Mouse (Mus musculus) ES-E14 (cell line): Measurements from ENCODE around the gene Olfr782. TPM values are rescaled to one million over a fixed set of nuclear protein-coding genes. Genes with fewer than 3 reads are reported as not detected.
"Not testable (repeated sequence)": the region's sequence is repeated elsewhere in the genome, so short reads cannot be mapped to it uniquely, and the experiment has no call there.

ENCODE experiments used
- DNase-seq: peaks from one replicate; pipeline ENCODE4 v3.0.0-alpha.2; 2013; ENCODE audit warnings: low read depth, low spot score
- H3K27ac ChIP-seq: 2 replicates; pipeline ENCODE4 v1.5.1; 2012; ENCODE audit warnings: low read depth, mild to moderate bottlenecking, low read length, moderate library complexity, mixed read lengths; ENCODE audit not compliant: poor library complexity, insufficient read depth, severe bottlenecking
- H3K36me3 ChIP-seq: 2 replicates; pipeline ENCODE4 v1.6.1; 2012; ENCODE audit warnings: mild to moderate bottlenecking, low read length, moderate library complexity, mixed read lengths; ENCODE audit not compliant: control insufficient read depth, poor library complexity, insufficient read depth, severe bottlenecking
- H3K4me1 ChIP-seq, 2 experiments: fragments of 150-350 bp in 1 of 2; sonication (generic) in 1 of 2; 2 replicates each; pipeline ENCODE4 v1.6.1; 2012; ENCODE audit warnings: low read length in 2 of 2, mild to moderate bottlenecking in 1 of 2, mixed read lengths in 1 of 2; ENCODE audit not compliant: control insufficient read depth in 2 of 2, insufficient read depth in 2 of 2, poor library complexity in 1 of 2
- H3K4me3 ChIP-seq, 2 experiments: fragments of 150-350 bp in 1 of 2; sonication (generic) in 1 of 2; 2 replicates each; pipeline ENCODE4 v1.5.1; 2012; ENCODE audit warnings: low read length in 2 of 2, low read depth in 1 of 2, mild to moderate bottlenecking in 1 of 2, mixed read lengths in 1 of 2; ENCODE audit not compliant: insufficient read depth in 1 of 2, poor library complexity in 1 of 2, severe bottlenecking in 1 of 2
- H3K9ac ChIP-seq: 2 replicates; pipeline ENCODE4 v1.6.1; 2012; ENCODE audit warnings: low read depth, mild to moderate bottlenecking, low read length, mixed read lengths; ENCODE audit not compliant: poor library complexity, insufficient read depth, severe bottlenecking
- H3K9me3 ChIP-seq: fragments of 150-350 bp; sonication (generic); 2 replicates; pipeline ENCODE4 v1.6.1; 2012; ENCODE audit warnings: low read depth, mild to moderate bottlenecking, low read length; ENCODE audit not compliant: control insufficient read depth, insufficient read depth
- CHD2 ChIP-seq: IDR thresholded peaks from 2 replicates; pipeline ENCODE4 v1.6.1; 2014; ENCODE audit warnings: mild to moderate bottlenecking, low read depth, low read length, inconsistent platforms
- HCFC1 ChIP-seq: IDR thresholded peaks from 2 replicates; pipeline ENCODE4 v1.6.1; 2012; ENCODE audit warnings: low read length, inconsistent platforms, borderline replicate concordance; ENCODE audit not compliant: insufficient read depth
- MAFK ChIP-seq: IDR thresholded peaks from 2 replicates; pipeline ENCODE4 v1.6.1; 2014; ENCODE audit warnings: mild to moderate bottlenecking, low read depth, low read length, inconsistent platforms; ENCODE audit not compliant: insufficient read depth
- ZC3H11A ChIP-seq: IDR thresholded peaks from 2 replicates; pipeline ENCODE4 v1.6.1; 2012; ENCODE audit warnings: low read depth, mild to moderate bottlenecking, inconsistent platforms, low read length, borderline replicate concordance
- ZNF384 ChIP-seq: IDR thresholded peaks from 2 replicates; pipeline ENCODE4 v1.6.1; 2012; ENCODE audit warnings: low read depth, low read length, inconsistent platforms
- in situ Hi-C, 2 experiments: fragments of 600-800 bp; cut with MboI; formaldehyde crosslinking; loops; one replicate each; pipeline ENCODE4 v1.15.1; 2025; ENCODE audit warnings: low sequenced_read_pairs in 2 of 2, inconsistent platforms in 1 of 2; ENCODE audit not compliant: unreplicated experiment in 2 of 2
- total RNA-seq: library from RNA; depleted of rRNA; stranded (reverse); fragments of 300-350 nt; gene quantifications from 2 replicates; pipeline ENCODE4 v1.2.3, GENCODE M21; 2012; rRNA removed

The Olfr782 gene
- total RNA-seq, 1 experiment: not detected

DNA sequence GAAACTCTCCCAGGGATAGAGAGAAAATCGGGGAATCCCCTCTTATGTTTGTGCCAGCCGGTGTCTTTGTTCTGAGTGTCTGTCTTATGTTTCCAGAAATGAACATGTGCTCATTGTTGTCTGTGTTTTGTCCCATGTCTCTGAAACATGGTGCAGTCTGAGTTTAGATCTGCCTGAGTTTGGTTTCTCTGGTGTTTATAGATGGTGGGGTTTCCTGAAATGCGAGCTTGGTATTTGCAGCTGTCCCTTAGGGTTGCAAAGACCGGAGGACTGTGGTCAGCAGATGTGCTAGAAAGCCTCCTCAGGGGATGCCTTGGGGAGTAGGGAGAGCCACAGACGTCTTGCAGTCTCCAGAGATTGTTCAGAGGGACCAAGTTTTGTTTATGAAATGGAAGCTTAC lies 8.7 kb downstream of the Olfr782 start:
- in situ Hi-C loops: no loop called here
- Histone ChIP-seq H3K36me3 (no peaks in the 10 kb centered on the region), H3K4me1 (no peaks in the 10 kb centered on the region), H3K4me3 (no peak overlapping the region), H3K27ac (no peak overlapping the region), H3K9ac (no peak overlapping the region), H3K9me3 (no peaks in the 10 kb centered on the region; the same call in 1 of the 2 replicates)
- TF ChIP-seq MAFK (no peak), ZNF384 (no peak), CHD2 (no peak), ZC3H11A (no peak), HCFC1 (no peak)
- no peak for DNase-seq

DNA sequence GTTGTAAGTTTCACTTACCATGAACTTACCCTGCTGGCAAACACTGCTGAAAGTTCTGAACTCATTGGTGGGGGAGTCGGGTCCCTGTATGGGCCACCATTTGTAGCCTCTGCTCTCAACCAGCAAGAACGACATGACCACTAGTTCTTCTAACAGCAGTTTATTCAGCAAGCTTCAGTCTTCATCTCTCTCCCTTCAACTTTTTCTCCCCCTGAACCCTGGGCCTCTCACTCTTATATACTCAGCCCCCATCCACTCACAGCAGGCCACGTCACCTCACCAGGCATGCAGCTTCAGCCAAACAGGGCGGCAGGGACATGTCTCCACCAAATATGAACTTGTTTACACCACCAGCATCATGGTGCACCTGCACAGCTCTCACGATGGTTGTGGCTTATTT lies 25.4 kb downstream of the Olfr782 start:
- in situ Hi-C loops, H3K27ac ChIP-seq: not testable (repeated sequence)

DNA sequence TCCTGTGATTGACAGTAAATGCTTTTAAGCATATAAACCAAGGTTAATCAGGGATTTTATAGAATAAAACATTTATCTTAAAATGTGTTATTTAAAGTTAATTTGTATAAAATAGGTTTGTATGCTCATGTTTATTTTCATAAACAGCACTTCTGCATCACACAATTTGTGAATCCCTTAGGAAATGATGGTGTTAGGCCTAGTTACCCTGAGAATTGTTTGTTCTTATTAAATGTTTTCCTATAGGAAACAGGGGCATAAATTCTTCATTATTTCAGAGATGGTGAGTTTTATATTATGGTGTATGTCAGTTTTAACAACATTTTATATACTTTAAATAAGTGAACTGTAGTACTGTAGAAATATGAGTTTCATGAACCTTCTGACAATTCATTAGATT lies 35.1 kb downstream of the Olfr782 start, which contains the start of gene Olfr784:
Gene Olfr784, plus strand, starts transcription at position 301 of the 400 bp plus-strand sequence.
- Histone ChIP-seq H3K36me3 (no peaks in the 10 kb centered on the region), H3K27ac (no peak within 1 kb of the TSS), H3K4me3 (no peak within 1 kb of the TSS), H3K9ac (no peak within 1 kb of the TSS), H3K9me3 (peaks cover 4% of the 10 kb centered on the region), H3K4me1 (no peaks in the 10 kb centered on the region)
- in situ Hi-C loops: no loop called here
- DNase-seq: no peak
- TF ChIP-seq ZC3H11A (no peak), ZNF384 (no peak), MAFK (no peak), HCFC1 (no peak), CHD2 (no peak)

More for the DNA sequence above, 25.4 kb downstream of the Olfr782 start:
- DNase-seq, H3K36me3 ChIP-seq, H3K4me1 ChIP-seq, H3K4me3 ChIP-seq, H3K9ac ChIP-seq, H3K9me3 ChIP-seq: not testable (repeated sequence)

DNA sequence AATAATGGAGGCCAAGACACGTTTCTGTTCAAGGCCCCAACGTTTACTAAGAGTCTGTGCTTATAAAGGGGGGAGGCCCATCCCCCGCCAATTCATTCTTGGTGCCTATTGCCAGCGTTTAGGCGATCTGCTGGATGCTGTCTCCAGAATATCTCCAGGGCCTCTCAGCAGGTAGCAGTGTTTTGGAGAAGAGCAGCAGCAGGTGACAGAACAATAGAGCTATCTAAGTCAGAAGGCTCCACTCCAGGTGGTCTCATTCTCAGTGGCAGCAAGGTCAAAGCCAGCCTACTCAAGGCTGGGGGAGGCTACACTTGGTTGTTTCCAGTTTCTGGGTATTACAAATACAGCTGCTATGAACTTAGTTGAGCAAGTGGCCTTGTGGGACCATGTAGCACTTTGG lies 52.2 kb downstream of the Olfr782 start:
- DNase-seq: no peak
- H3K4me3 ChIP-seq: no peak overlapping the region
- H3K9ac ChIP-seq: no peak overlapping the region
- no peak overlapping the region for H3K27ac ChIP-seq
- in situ Hi-C loops: no loop called here
- TF ChIP-seq ZNF384: no peak
- TF ChIP-seq MAFK: no peak
- TF ChIP-seq ZC3H11A: no peak
- TF ChIP-seq HCFC1: no peak
- TF ChIP-seq CHD2: no peak
- H3K9me3 ChIP-seq: peaks cover 8% of the 10 kb centered on the region
- H3K36me3 ChIP-seq: no peaks in the 10 kb centered on the region
- H3K4me1 ChIP-seq: no peaks in the 10 kb centered on the region

Other genes starting within 250 kb of the Olfr782 start
- gene Olfr768, start 249.5 kb upstream of the Olfr782 start, total RNA-seq: not detected in 2 replicates
- not detected in 2 replicates for gene Olfr769, start 231.0 kb upstream of the Olfr782 start, total RNA-seq
- gene Olfr770, start 209.9 kb upstream of the Olfr782 start, total RNA-seq: not detected in 2 replicates
- not detected in 2 replicates for gene Olfr771, start 184.1 kb upstream of the Olfr782 start, total RNA-seq
- gene Olfr772, start 170.9 kb upstream of the Olfr782 start, total RNA-seq: 0.21 TPM in 1 of 2 replicates, not detected in the other
- not detected in 2 replicates for gene Olfr773, start 161.4 kb upstream of the Olfr782 start, total RNA-seq
- not detected in 2 replicates for gene Olfr774, start 112.6 kb upstream of the Olfr782 start, total RNA-seq
- not detected in 2 replicates for gene Olfr775, start 100.4 kb upstream of the Olfr782 start, total RNA-seq
- not detected in 2 replicates for gene Olfr776, start 89.7 kb upstream of the Olfr782 start, total RNA-seq
- gene Olfr777, start 77.4 kb upstream of the Olfr782 start, total RNA-seq: not detected in 2 replicates
- not detected in 2 replicates for gene Olfr780, start 30.7 kb upstream of the Olfr782 start, total RNA-seq
- not detected in 2 replicates for gene Olfr781, start 20.0 kb upstream of the Olfr782 start, total RNA-seq
- gene Olfr784, start 35.2 kb downstream of the Olfr782 start, total RNA-seq: 0.21 and 0.22 TPM in 2 replicates
- not detected in 2 replicates for gene Olfr785, start 56.6 kb downstream of the Olfr782 start, total RNA-seq
- gene Olfr786, start 78.5 kb downstream of the Olfr782 start, total RNA-seq: not detected in 2 replicates
- 0.62 and 0.95 TPM in 2 replicates for gene Olfr787, start 113.0 kb downstream of the Olfr782 start, total RNA-seq
- gene Olfr788, start 122.1 kb downstream of the Olfr782 start, total RNA-seq: 0.05 TPM in 1 of 2 replicates, not detected in the other
- gene Olfr789, start 135.9 kb downstream of the Olfr782 start, total RNA-seq: not detected in 2 replicates
- gene Olfr790, start 149.6 kb downstream of the Olfr782 start, total RNA-seq: not detected in 2 replicates
- not detected in 2 replicates for gene Olfr791, start 172.9 kb downstream of the Olfr782 start, total RNA-seq
- gene Olfr792, start 190.3 kb downstream of the Olfr782 start, total RNA-seq: not detected in 2 replicates
- gene Olfr794, start 218.8 kb downstream of the Olfr782 start, total RNA-seq: not detected in 2 replicates